Mouse (Mus musculus): ENCODE results near the gene Pa2g4. TPM values are rescaled to one million over a fixed set of nuclear protein-coding genes. Genes with fewer than 3 reads are reported as not detected.
A peak's percentile ranks its signal among the peaks of the same experiment; 100 is the strongest.

The Pa2g4 gene
- polyA plus RNA-seq, 1 experiment from 2014 or later, result 123 TPM

GRCm38 (mm10) chr10:128535206-128535605 lies 30.6 kb downstream of the Pa2g4 start:
- no peaks in the 10 kb centered on the region for H3K36me3 ChIP-seq (ENCODE audit: control insufficient read depth, insufficient read depth, low read length)

GRCm38 (mm10) chr10:128526366-128527356 lies 39.1 kb downstream of the Pa2g4 start:
- Histone ChIP-seq H3K27ac (replicated peaks in 1 of 2; ENCODE audit: control insufficient read depth in 1 of 2, insufficient read depth in 1 of 2, low read depth in 2 of 2, low read length in 2 of 2) (peak overlapping the region; percentile 59 to 84; a peak in 3 of 4 replicates), H3K4me3 (ENCODE audit: control insufficient read depth in 1 of 2, insufficient read depth in 1 of 2, low read depth in 1 of 2, low read length in 2 of 2) (peak overlapping the region; percentile 64 to 87), H3K4me2 (ENCODE audit: low read length) (peak overlapping the region; percentile 98), H3K4me1 (ENCODE audit: control insufficient read depth in 2 of 2, insufficient read depth in 2 of 2, low read length in 2 of 2) (peaks cover 7 to 13% of the 10 kb centered on the region in 2 experiments; a peak in 3 of 4 replicates), H3K36me3 (ENCODE audit: control insufficient read depth, insufficient read depth, low read length) (peaks cover 8% of the 10 kb centered on the region), H3K9ac (ENCODE audit: low read length) (peak overlapping the region; percentile 67), H3K9me3 (ENCODE audit: control insufficient read depth, low read length) (no peaks in the 10 kb centered on the region), H3K27me3 (ENCODE audit: control insufficient read depth, insufficient read depth, low read length) (no peaks in the 10 kb centered on the region)
- WGBS, result 28% methylated on average over 28 of the region's 28 CpGs
- no peak for ATAC-seq (ENCODE audit: insufficient number of reproducible peaks, insufficient read depth, low FRiP score, low read depth)

More at GRCm38 (mm10) chr10:128535206-128535605, 30.6 kb downstream of the Pa2g4 start:
- 84% methylated on average over 2 of the region's 2 CpGs for whole genome bisulfite sequencing
- Histone ChIP-seq H3K4me2 (ENCODE audit: low read length) (no peak overlapping the region), H3K27ac (replicated peaks in 1 of 2; ENCODE audit: control insufficient read depth in 1 of 2, insufficient read depth in 1 of 2, low read depth in 2 of 2, low read length in 2 of 2) (no peak overlapping the region), H3K27me3 (ENCODE audit: control insufficient read depth, insufficient read depth, low read length) (no peaks in the 10 kb centered on the region), H3K9me3 (ENCODE audit: control insufficient read depth, low read length) (no peaks in the 10 kb centered on the region), H3K4me1 (ENCODE audit: control insufficient read depth in 2 of 2, insufficient read depth in 2 of 2, low read length in 2 of 2) (peaks cover 0 to 4% of the 10 kb centered on the region in 2 experiments; a peak in 1 of 4 replicates), H3K4me3 (ENCODE audit: control insufficient read depth in 1 of 2, insufficient read depth in 1 of 2, low read depth in 1 of 2, low read length in 2 of 2) (no peak overlapping the region), H3K9ac (ENCODE audit: low read length) (no peak overlapping the region)
- no peak for ATAC-seq (ENCODE audit: insufficient number of reproducible peaks, insufficient read depth, low FRiP score, low read depth)

- H3K27ac ChIP-seq (replicated peaks in 1 of 2; ENCODE audit: control insufficient read depth in 1 of 2, insufficient read depth in 1 of 2, low read depth in 2 of 2, low read length in 2 of 2), result peak within 1 kb of the TSS; percentile 59 to 84
- no peaks in the 10 kb centered on the region for H3K9me3 ChIP-seq (ENCODE audit: control insufficient read depth, low read length)
- H3K4me3 ChIP-seq (ENCODE audit: control insufficient read depth in 1 of 2, insufficient read depth in 1 of 2, low read depth in 1 of 2, low read length in 2 of 2), result peak within 1 kb of the TSS; percentile 64 to 87
- H3K4me1 ChIP-seq (ENCODE audit: control insufficient read depth in 2 of 2, insufficient read depth in 2 of 2, low read length in 2 of 2), result peaks cover 7 to 13% of the 10 kb centered on the region in 2 experiments; a peak in 3 of 4 replicates
- peak within 1 kb of the TSS; percentile 89 for H3K9ac ChIP-seq (ENCODE audit: low read length)
- under 1% methylated on average over 37 of the region's 37 CpGs for WGBS
- peak within 1 kb of the TSS; percentile 98 for H3K4me2 ChIP-seq (ENCODE audit: low read length)
- no peaks in the 10 kb centered on the region for H3K27me3 ChIP-seq (ENCODE audit: control insufficient read depth, insufficient read depth, low read length)
- peaks cover 16% of the 10 kb centered on the region for H3K36me3 ChIP-seq (ENCODE audit: control insufficient read depth, insufficient read depth, low read length)
- peak; percentile 98 for ATAC-seq (ENCODE audit: insufficient number of reproducible peaks, insufficient read depth, low FRiP score, low read depth)
These were observed 40.0 kb downstream of the Pa2g4 start, which contains the start of gene Esyt1 for GRCm38 (mm10) chr10:128525671-128526308. Esyt1 (minus strand) TSS chr10:128525871.

GRCm38 (mm10) chr10:128524732-128525662 lies 40.8 kb downstream of the Pa2g4 start:
- Histone ChIP-seq H3K9me3 (ENCODE audit: control insufficient read depth, low read length) (no peaks in the 10 kb centered on the region), H3K4me1 (ENCODE audit: control insufficient read depth in 2 of 2, insufficient read depth in 2 of 2, low read length in 2 of 2) (peaks cover 7 to 13% of the 10 kb centered on the region in 2 experiments; a peak in 3 of 4 replicates), H3K9ac (ENCODE audit: low read length) (peak overlapping the region; percentile 89), H3K4me2 (ENCODE audit: low read length) (peak overlapping the region; percentile 98), H3K27ac (replicated peaks in 1 of 2; ENCODE audit: control insufficient read depth in 1 of 2, insufficient read depth in 1 of 2, low read depth in 2 of 2, low read length in 2 of 2) (peak overlapping the region; percentile 14 to 84), H3K27me3 (ENCODE audit: control insufficient read depth, insufficient read depth, low read length) (no peaks in the 10 kb centered on the region), H3K4me3 (ENCODE audit: control insufficient read depth in 1 of 2, insufficient read depth in 1 of 2, low read depth in 1 of 2, low read length in 2 of 2) (peak overlapping the region; percentile 64 to 87), H3K36me3 (ENCODE audit: control insufficient read depth, insufficient read depth, low read length) (peaks cover 24% of the 10 kb centered on the region)
- ATAC-seq (ENCODE audit: insufficient number of reproducible peaks, insufficient read depth, low FRiP score, low read depth), result peak; percentile 8; the same call in 1 of the 2 replicates
- WGBS, result under 1% methylated on average over 56 of the region's 58 CpGs

- peaks cover 7 to 13% of the 10 kb centered on the region in 2 experiments; a peak in 3 of 4 replicates for H3K4me1 ChIP-seq (ENCODE audit: control insufficient read depth in 2 of 2, insufficient read depth in 2 of 2, low read length in 2 of 2)
- 31% methylated on average over 11 of the region's 11 CpGs for WGBS
- ATAC-seq (ENCODE audit: insufficient number of reproducible peaks, insufficient read depth, low FRiP score, low read depth), result no peak
- peak overlapping the region; percentile 89 for H3K9ac ChIP-seq (ENCODE audit: low read length)
- H3K4me3 ChIP-seq (ENCODE audit: control insufficient read depth in 1 of 2, insufficient read depth in 1 of 2, low read depth in 1 of 2, low read length in 2 of 2), result peak overlapping the region; percentile 64 to 87
- no peaks in the 10 kb centered on the region for H3K27me3 ChIP-seq (ENCODE audit: control insufficient read depth, insufficient read depth, low read length)
- peaks cover 31% of the 10 kb centered on the region for H3K36me3 ChIP-seq (ENCODE audit: control insufficient read depth, insufficient read depth, low read length)
- peak overlapping the region; percentile 98 for H3K4me2 ChIP-seq (ENCODE audit: low read length)
- no peaks in the 10 kb centered on the region for H3K9me3 ChIP-seq (ENCODE audit: control insufficient read depth, low read length)
- H3K27ac ChIP-seq (replicated peaks in 1 of 2; ENCODE audit: control insufficient read depth in 1 of 2, insufficient read depth in 1 of 2, low read depth in 2 of 2, low read length in 2 of 2), result no peak overlapping the region
These were observed 41.6 kb downstream of the Pa2g4 start for GRCm38 (mm10) chr10:128524111-128524731.

- H3K4me1 ChIP-seq (ENCODE audit: control insufficient read depth in 2 of 2, insufficient read depth in 2 of 2, low read length in 2 of 2), result peaks cover 7 to 13% of the 10 kb centered on the region in 2 experiments; a peak in 3 of 4 replicates
- H3K4me3 ChIP-seq (ENCODE audit: control insufficient read depth in 1 of 2, insufficient read depth in 1 of 2, low read depth in 1 of 2, low read length in 2 of 2), result no peak overlapping the region
- WGBS, result 76% methylated on average over 6 of the region's 6 CpGs
- H3K9me3 ChIP-seq (ENCODE audit: control insufficient read depth, low read length), result no peaks in the 10 kb centered on the region
- H3K9ac ChIP-seq (ENCODE audit: low read length), result no peak overlapping the region
- peaks cover 49% of the 10 kb centered on the region for H3K36me3 ChIP-seq (ENCODE audit: control insufficient read depth, insufficient read depth, low read length)
- H3K4me2 ChIP-seq (ENCODE audit: low read length), result no peak overlapping the region
- ATAC-seq (ENCODE audit: insufficient number of reproducible peaks, insufficient read depth, low FRiP score, low read depth), result no peak
- no peaks in the 10 kb centered on the region for H3K27me3 ChIP-seq (ENCODE audit: control insufficient read depth, insufficient read depth, low read length)
- H3K27ac ChIP-seq (replicated peaks in 1 of 2; ENCODE audit: control insufficient read depth in 1 of 2, insufficient read depth in 1 of 2, low read depth in 2 of 2, low read length in 2 of 2), result no peak overlapping the region
These were observed 43.4 kb downstream of the Pa2g4 start for GRCm38 (mm10) chr10:128522351-128522750.
